Mouse (Mus musculus) cerebellum, adult 11 months (tissue): ENCODE data around the gene Olfr1437.
"Not testable (repeated sequence)": the region's sequence is repeated elsewhere in the genome, so short reads cannot be mapped to it uniquely, and the experiment has no call there.

Experiments used
- DNase-seq: peaks from one replicate; pipeline ENCODE4 v3.0.0; 2022

The Olfr1437 gene

DNA sequence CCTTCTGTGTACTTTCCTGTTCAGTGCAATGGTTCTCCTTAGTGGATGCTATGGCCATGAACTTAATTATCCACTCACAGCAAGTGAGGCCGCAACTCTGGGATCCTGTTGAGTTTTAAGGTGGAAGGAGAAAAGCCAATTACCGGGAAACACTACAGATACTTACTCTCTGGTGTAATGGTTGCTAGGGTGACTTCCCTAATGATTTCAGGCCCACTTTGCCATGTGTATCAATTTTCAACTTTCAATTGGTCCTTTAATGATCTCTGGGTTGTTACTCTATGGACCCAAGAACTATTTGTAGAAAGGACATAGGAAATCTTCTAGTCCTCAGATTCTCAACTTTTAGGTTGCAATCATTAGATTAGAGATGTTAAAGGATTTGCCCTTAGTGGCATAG lies at the start of gene Olfr1437:
Olfr1437 (minus strand) TSS at position 101 of the 400 bp plus-strand sequence.
- DNase-seq: no peak

DNA sequence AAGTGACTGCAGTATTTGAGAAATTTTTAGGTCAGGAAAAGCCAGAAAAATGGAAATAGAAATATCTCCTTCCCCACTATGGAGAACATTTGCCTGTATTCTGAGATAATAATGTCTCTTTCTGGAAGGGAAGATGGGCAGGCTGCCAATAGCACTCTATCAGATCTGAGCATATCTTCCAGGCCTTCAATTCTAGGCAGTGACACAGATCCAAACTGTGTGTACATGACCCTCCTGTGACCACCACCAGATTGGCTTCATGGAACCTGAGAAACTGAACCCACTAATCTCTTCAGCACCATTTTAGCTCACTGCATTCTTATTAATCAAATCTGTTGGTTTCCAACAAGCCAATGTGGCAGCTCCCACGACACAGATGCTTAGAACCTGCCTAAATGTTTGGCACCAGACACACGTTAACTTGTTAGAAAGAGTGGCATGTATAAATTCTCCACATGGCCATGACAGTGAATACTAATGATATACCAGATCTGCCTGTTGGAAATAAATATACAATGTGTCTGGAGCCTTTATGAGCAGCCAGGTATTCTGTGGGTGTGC lies 49.6 kb upstream of the Olfr1437 start:
- no peak for DNase-seq

DNA sequence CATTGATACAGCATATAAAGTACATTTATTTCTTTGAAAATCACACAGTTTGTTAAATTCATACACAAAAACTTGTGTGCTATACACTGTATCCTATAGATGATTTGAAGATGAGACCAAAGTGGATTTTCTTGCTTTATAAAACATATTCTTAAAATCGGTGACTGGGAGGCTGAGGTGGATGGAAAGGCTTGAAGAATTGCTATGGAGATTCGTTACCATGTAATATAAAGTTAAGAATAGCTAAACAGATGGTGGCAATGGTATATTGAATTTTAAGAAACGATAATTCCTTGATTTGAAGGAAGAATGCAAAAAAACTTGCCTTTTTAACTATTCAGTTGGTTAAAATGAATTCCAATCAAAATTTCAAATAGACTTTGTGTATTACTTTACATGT lies 48.1 kb upstream of the Olfr1437 start:
- DNase-seq: no peak

DNA sequence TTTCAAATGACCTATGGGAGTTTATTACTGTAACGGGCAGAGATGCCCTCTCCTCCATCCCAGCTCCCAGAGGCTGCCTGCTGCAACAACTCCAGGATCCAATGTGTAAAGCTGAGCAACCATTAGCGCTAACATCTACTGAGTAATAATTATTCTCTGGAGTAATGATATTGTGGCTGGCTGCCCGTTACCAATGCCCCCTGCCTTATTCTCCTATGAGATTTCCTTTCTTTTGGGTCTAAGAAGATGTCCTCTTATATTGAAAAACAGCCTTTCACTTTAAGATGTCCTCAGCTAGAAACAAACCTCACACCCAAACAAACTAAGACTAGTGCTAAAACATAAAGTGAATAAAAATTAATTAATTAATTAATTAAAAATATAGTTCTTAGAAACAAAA lies 10.9 kb upstream of the Olfr1437 start, which contains the start of gene Olfr1438-ps1:
Olfr1438-ps1 (minus strand) TSS at position 101 of the 400 bp plus-strand sequence.
- DNase-seq: no peak

DNA sequence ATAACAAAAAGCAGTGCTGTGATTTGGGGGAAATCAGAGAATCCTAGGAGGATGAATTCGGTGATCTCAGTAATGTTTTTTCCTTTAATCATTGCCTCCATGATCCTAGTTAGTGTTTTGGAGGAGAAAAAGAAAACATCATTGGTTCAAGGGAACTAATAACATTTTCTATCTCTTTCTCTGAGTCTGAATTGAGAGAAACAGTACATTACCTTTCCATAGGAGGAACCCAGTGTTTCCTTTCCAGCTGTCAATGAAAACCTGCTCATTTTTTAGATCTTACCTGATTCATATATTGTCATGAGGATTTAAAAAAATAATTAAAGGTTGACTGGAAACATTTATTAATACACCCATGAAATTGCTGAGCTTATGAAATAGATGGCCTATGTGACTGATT lies 25.9 kb downstream of the Olfr1437 start, which contains the start of gene Olfr1436:
Olfr1436 (minus strand) TSS at position 101 of the 400 bp plus-strand sequence.
- not testable (repeated sequence) for DNase-seq

DNA sequence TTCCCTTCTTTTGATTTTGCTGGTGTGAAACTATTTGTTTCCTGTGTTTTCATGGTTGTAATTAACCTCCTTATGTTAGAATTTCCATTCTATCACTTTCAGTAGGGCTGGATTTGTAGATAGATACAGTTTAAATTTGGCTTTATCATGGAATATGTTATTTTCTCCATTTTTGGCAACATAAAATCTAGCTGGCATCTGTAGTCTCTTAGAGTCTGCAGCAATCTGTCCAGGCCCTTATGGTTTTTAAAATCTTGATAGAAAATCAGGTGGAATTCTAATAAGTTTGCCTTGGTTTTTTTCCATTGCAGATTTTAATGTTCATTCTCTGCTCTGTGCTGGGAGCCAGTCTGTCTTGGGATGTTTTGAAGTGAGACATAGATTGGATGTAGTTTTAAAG lies 31.9 kb downstream of the Olfr1437 start:
- no peak for DNase-seq

DNA sequence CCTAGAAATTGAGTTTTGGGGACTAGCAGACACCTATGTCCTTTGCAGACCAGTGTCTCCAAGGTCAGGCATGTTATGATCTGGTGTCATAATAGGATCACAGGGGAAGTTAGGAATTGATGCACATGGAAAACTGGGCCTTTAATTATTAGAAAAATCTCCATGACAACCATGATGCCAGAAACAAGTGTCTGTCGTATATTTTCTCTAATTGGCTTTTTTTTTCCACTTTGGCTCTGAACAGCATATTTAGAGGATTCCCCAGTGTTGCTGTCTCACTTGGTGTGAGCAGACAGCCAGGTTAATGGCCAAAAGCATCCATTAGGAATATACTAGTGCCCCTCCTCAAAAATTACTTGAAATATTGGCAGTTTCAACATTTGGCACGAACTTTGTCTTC lies 45.3 kb downstream of the Olfr1437 start, which contains the start of gene Olfr1434:
Olfr1434 (plus strand) TSS at position 301 of the 400 bp plus-strand sequence.
- DNase-seq: no peak
